Mouse (Mus musculus) small intestine, adult 2 months (tissue): Measurements from ENCODE around the gene Pip4k2a.

Source experiments
- CTCF ChIP-seq: fragments of 200-500 bp; IDR thresholded peaks from 2 replicates; pipeline ENCODE4 v1.5.1; 2012; ENCODE audit warnings: low read depth, mild to moderate bottlenecking, control low read depth, inconsistent platforms, low read length, moderate library complexity, mixed read lengths; ENCODE audit not compliant: insufficient replicate concordance, insufficient read length; ENCODE audit errors: extremely low read depth
- POLR2A ChIP-seq: fragments of 200-500 bp; IDR thresholded peaks from 2 replicates; pipeline ENCODE4 v1.6.1; 2012; ENCODE audit warnings: low read depth, mild to moderate bottlenecking, control low read depth, inconsistent platforms, low read length, moderate library complexity

GRCm38 (mm10) chr2:18831031-18831774 lies 166.7 kb downstream of the Pip4k2a start:
- no peak for TF ChIP-seq POLR2A
- no peak for TF ChIP-seq CTCF
